Mouse (Mus musculus) heart, embryonic 14.5 days (tissue): ENCODE measurements around the gene Midn. TPM values are rescaled to one million over a fixed set of nuclear protein-coding genes. Genes with fewer than 3 reads are reported as not detected.

Source experiments
- ATAC-seq: fragments of 200-750 bp; cut with Nextera tagmentation; 2 replicates; pipeline ENCODE4 v1.8.0; 2017; ENCODE audit warnings: low read depth, moderate TSS enrichment; ENCODE audit not compliant: insufficient number of reproducible peaks, insufficient read depth, low FRiP score
- H3K27ac ChIP-seq, 2 experiments: fragments of 200-500 bp in 1 of 2; fragments of 300-500 bp in 1 of 2; sonication (generic) in 1 of 2; replicated peaks in 1 of 2; 2 replicates each; pipeline ENCODE4 v1.5.1; 2012 to 2014; ENCODE audit warnings: low read depth in 2 of 2, low read length in 2 of 2, control low read depth in 1 of 2, mild to moderate bottlenecking in 1 of 2, mixed read lengths in 1 of 2; ENCODE audit not compliant: control insufficient read depth in 1 of 2, insufficient read depth in 1 of 2
- H3K27me3 ChIP-seq: fragments of 300-500 bp; sonication (generic); 2 replicates; pipeline ENCODE4 v1.6.1; 2014; ENCODE audit warnings: mild to moderate bottlenecking, low read length, control low read depth; ENCODE audit not compliant: control insufficient read depth, insufficient read depth
- H3K36me3 ChIP-seq: fragments of 300-500 bp; sonication (generic); 2 replicates; pipeline ENCODE4 v1.6.1; 2014; ENCODE audit warnings: mild to moderate bottlenecking, control low read depth, low read length, mixed read lengths; ENCODE audit not compliant: control insufficient read depth, insufficient read depth
- H3K4me1 ChIP-seq, 2 experiments: fragments of 200-500 bp in 1 of 2; fragments of 300-500 bp in 1 of 2; sonication (generic) in 1 of 2; 2 replicates each; pipeline ENCODE4 v1.6.1; 2012 to 2014; ENCODE audit warnings: low read length in 2 of 2, control low read depth in 1 of 2, mixed read lengths in 1 of 2; ENCODE audit not compliant: control insufficient read depth in 2 of 2, insufficient read depth in 2 of 2
- H3K4me2 ChIP-seq: fragments of 300-500 bp; sonication (generic); 2 replicates; pipeline ENCODE4 v1.6.1; 2014; ENCODE audit warnings: mild to moderate bottlenecking, low read length
- H3K4me3 ChIP-seq, 2 experiments: fragments of 200-500 bp in 1 of 2; fragments of 300-500 bp in 1 of 2; sonication (generic) in 1 of 2; 2 replicates each; pipeline ENCODE4 v1.5.1; 2012 to 2014; ENCODE audit warnings: low read length in 2 of 2, mild to moderate bottlenecking in 2 of 2, control low read depth in 1 of 2, low read depth in 1 of 2, moderate library complexity in 1 of 2; ENCODE audit not compliant: control insufficient read depth in 1 of 2, insufficient read depth in 1 of 2
- H3K9ac ChIP-seq: fragments of 300-500 bp; sonication (generic); 2 replicates; pipeline ENCODE4 v1.6.1; 2014; ENCODE audit warnings: mild to moderate bottlenecking, low read length
- H3K9me3 ChIP-seq: fragments of 300-500 bp; sonication (generic); 2 replicates; pipeline ENCODE4 v1.6.1; 2016; ENCODE audit warnings: low read length, control low read depth; ENCODE audit not compliant: control insufficient read depth
- WGBS: fragments of 180-500 bp; shearing (Covaris S2); extraction: QIAGEN DNeasy Blood & Tissue Kit; methylation state at CpG from one replicate; pipeline ENCODE4 v1.1.7; 2014; 5-methylcytosine and 5-hydroxymethylcytosine counted together
- polyA plus RNA-seq: library from polyadenylated mRNA; unstranded; fragments of >200 nt; fragmentation: Nextera tagmentation; extraction: Ambion mirVana; gene quantifications from 2 replicates; pipeline ENCODE4 v1.2.1, GENCODE M21; 2014

Gene Midn
- polyA plus RNA-seq, 1 experiment from 2014 or later: 25.8 TPM

DNA sequence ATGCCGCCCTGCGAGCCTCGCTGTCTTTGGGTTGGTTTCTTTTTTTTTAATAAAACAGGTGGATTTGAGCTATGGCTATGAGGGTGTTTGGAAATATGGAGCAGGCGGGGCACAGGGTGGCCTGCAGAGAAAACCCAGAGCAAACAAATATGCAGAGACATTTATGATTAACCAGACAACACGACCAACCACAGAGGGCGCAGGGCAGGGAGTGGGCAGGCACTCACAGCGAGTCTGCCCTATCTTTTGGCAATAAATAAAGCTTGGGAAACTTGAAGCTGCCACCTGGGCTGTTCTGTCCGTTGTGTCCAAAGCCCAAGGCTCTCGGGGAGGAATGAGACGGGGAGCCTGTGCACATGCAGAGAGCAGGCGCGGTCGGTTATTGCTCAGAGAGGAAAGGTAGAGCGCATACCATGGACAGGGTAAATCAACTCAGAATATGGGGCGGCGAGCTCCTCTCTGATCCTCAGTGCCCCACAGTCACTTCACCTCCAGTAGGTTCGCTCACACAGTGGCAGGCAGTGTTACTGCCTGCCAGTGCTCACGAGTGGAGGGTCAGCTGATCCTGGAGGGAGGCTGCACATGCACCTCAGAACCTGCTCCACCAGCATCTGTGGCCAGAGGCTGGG lies 17.6 kb upstream of the Midn start:
- 0 out of 2 replicates have a peak, but pooled peaks cover 4% of the 10 kb centered on the region for H3K27me3 ChIP-seq
- no peak overlapping the region for H3K9ac ChIP-seq
- ATAC-seq: no peak
- no peak overlapping the region for H3K4me2 ChIP-seq
- H3K4me3 ChIP-seq: no peak overlapping the region
- H3K27ac ChIP-seq: no peak overlapping the region
- H3K9me3 ChIP-seq: no peaks in the 10 kb centered on the region
- peaks cover 9 to 15% of the 10 kb centered on the region in 2 experiments for H3K4me1 ChIP-seq
- 85% methylated on average over 18 of the region's 18 CpGs for WGBS
- peaks cover 73% of the 10 kb centered on the region for H3K36me3 ChIP-seq

DNA sequence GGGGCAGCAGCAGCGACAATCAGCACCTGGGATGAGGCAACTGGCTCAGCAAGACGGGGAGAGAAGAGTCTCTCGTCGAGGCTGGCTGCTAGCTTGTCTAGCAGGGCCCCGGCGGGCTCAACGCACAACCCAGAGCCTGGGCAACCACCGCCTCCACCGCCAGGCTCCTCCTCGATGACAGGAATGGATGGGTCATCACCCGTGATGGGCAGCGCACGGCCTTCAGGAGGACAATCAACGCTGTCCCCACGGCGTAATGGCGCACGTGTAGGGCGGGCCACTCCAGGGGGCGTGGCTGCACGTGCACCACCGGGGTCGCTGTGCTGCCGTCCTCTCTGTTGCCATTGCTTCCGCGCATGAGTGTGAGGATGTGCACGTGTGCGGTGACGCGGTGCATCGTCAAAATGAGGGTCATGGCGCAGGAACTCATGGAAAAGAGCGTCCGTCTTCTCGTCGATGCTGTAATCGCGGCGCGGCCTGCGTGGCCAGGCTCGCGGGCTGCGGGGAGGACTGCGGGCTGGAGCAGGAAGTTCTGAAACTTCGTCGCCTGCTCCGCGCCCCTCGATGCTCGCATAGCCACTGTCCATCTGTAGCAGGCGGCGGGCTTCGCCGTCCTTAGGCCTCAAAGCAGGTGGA lies 16.6 kb upstream of the Midn start:
- 25% methylated on average over 55 of the region's 55 CpGs for WGBS
- no peak overlapping the region for H3K4me3 ChIP-seq

DNA sequence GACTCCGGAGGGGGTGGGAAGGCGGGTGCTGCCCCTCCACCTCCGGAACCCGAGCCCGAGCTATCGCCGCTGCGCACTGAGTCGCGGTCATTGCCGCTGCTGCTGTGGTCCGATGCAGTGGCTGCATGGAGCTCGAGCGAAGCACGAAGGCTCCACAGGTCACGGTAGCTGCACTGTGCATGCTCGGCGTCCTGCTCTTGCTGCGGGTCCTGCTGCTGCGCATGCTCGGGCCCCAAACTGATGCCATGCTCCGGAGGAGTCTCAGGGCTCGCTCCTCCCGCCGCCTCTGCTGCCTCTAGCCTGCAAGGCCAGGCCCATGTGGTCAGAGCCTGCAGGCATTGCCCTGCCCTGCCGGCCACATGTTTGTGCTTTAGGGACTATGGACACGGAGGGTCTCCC lies 16.1 kb upstream of the Midn start:
- H3K4me1 ChIP-seq: peaks cover 11 to 23% of the 10 kb centered on the region in 2 experiments
- 49% methylated on average over 27 of the region's 27 CpGs for WGBS
- no peak for ATAC-seq
- H3K9ac ChIP-seq: no peak overlapping the region
- H3K27ac ChIP-seq: no peak overlapping the region
- no peak overlapping the region for H3K4me3 ChIP-seq
- H3K9me3 ChIP-seq: 0 out of 2 replicates have a peak, but pooled peaks cover 3% of the 10 kb centered on the region
- peaks cover 58% of the 10 kb centered on the region for H3K36me3 ChIP-seq
- peaks cover 17% of the 10 kb centered on the region; the same call in 1 of the 2 replicates for H3K27me3 ChIP-seq
- peak overlapping the region; percentile 41 for H3K4me2 ChIP-seq

More for the DNA sequence above, 16.6 kb upstream of the Midn start:
- H3K9ac ChIP-seq: no peak overlapping the region
- H3K27ac ChIP-seq: no peak overlapping the region
- peaks cover 12% of the 10 kb centered on the region; the same call in 1 of the 2 replicates for H3K27me3 ChIP-seq
- H3K9me3 ChIP-seq: 0 out of 2 replicates have a peak, but pooled peaks cover 3% of the 10 kb centered on the region
- peak overlapping the region; percentile 41 for H3K4me2 ChIP-seq
- peaks cover 9 to 18% of the 10 kb centered on the region in 2 experiments for H3K4me1 ChIP-seq
- H3K36me3 ChIP-seq: peaks cover 64% of the 10 kb centered on the region
- ATAC-seq: no peak

DNA sequence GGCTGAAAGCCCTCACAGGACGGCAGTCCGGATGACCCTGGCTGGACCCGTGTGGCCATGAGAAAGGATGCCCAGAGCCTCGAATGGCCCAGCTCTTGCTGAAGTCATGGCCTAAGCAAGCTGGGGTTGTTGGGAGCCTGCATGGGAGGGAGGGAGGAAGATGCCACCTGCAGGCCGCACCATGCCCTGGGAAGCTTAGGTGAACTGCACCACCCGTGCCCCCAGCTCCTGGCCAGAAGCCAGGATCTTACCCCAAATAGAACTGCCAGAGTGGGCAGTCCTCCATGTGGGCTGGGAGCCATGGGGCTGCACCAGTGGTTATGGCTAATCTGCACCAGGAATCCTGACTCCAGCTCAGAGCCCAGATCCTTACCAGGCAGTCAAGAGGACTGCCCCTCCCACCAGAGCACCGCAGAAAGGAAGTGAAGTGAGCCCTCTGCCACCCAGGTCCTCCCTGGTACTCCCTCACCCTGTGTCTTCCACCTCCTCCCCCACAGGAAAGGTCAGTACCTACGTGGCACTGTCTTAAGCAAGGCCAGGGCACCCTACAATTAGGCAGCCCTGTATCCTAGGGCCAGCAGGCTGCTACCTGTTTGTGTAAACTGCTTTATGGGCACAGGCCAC lies 14.7 kb upstream of the Midn start:
- no peak overlapping the region for H3K4me3 ChIP-seq
- H3K9me3 ChIP-seq: 0 out of 2 replicates have a peak, but pooled peaks cover 3% of the 10 kb centered on the region
- H3K36me3 ChIP-seq: peaks cover 44% of the 10 kb centered on the region
- 0 out of 2 replicates have a peak overlapping the region, but pooled peaks have one; percentile 1 for H3K9ac ChIP-seq
- H3K27me3 ChIP-seq: peaks cover 30% of the 10 kb centered on the region
- ATAC-seq: peak; percentile 11; the same call in 1 of the 2 replicates
- WGBS: 54% methylated on average over 8 of the region's 8 CpGs
- no peak overlapping the region for H3K4me2 ChIP-seq
- H3K27ac ChIP-seq: peak overlapping the region in 1 of 2 experiments; percentile 51; a peak in 2 of 4 replicates
- H3K4me1 ChIP-seq: peaks cover 18 to 37% of the 10 kb centered on the region in 2 experiments

DNA sequence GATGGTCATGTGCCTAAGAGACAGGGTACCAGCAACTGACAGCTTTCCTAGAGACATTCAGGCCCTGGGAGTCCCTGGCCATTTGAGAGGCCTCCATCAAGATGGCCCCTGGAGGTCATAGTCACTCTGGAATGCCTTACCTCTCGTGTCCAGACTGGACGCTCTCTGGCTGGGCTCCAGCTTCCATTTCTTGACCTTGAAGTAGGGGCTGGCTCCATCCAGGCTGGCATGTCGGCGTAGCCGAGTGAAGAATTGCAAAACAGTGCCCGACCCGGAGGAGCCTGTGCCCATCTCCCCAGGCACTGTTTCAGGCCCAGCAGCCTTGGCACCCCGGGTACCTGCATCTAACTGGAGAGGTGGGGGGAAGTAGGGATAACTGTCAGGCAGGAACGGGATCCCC lies 13.7 kb upstream of the Midn start:
- H3K4me2 ChIP-seq: no peak overlapping the region
- H3K4me3 ChIP-seq: no peak overlapping the region
- WGBS: 74% methylated on average over 9 of the region's 9 CpGs
- no peak for ATAC-seq
- 0 out of 2 replicates have a peak, but pooled peaks cover 3% of the 10 kb centered on the region for H3K9me3 ChIP-seq
- H3K27ac ChIP-seq: no peak overlapping the region
- peaks cover 34% of the 10 kb centered on the region for H3K36me3 ChIP-seq
- peaks cover 31% of the 10 kb centered on the region for H3K27me3 ChIP-seq
- H3K9ac ChIP-seq: no peak overlapping the region
- peaks cover 18 to 45% of the 10 kb centered on the region in 2 experiments for H3K4me1 ChIP-seq

DNA sequence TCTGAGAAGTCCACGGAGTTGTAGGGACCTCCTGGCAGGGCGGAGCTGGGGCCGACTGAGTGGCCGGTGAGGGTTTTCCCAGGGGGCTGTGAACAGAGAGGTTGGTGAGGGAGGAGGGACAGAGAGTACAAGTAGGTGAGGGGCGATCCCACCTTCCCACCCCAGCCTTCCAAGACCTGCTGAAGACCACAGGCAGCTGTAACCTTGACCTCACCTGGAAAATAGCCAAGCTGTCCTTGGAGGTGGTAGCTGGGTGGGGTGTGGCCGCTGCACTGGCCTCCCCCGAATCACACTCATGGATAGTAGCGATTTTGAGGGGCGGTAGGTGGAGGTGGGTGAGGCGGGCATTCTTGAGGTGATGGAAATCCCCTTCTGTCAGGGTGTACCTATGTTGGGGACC lies 12.9 kb upstream of the Midn start:
- 86% methylated on average over 10 of the region's 10 CpGs for WGBS
- Histone ChIP-seq H3K27me3 (peaks cover 31% of the 10 kb centered on the region), H3K4me3 (no peak overlapping the region), H3K9me3 (0 out of 2 replicates have a peak, but pooled peaks cover 3% of the 10 kb centered on the region), H3K27ac (no peak overlapping the region), H3K4me1 (peaks cover 18 to 45% of the 10 kb centered on the region in 2 experiments), H3K36me3 (peaks cover 26% of the 10 kb centered on the region), H3K9ac (no peak overlapping the region), H3K4me2 (no peak overlapping the region)
- no peak for ATAC-seq

DNA sequence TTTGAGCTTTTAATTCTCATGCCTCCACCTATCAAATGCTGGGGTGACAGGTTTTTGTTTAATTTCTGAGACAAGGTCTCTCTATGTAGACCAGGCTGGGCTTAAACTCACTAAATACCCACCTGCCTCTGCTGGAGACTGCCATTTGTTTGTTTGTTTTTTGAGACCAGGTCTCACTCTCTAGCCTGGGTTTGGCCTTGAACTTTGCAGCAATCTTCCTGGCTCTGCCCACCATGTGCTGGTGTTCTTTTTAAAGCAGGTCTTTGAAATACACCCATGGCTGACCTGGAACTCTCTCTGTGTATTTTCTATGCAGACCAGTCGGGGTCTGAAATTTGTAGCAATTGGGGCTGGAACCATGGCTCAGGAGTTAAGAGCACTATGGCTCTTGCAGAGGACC lies 12.4 kb upstream of the Midn start:
- H3K9me3 ChIP-seq: 0 out of 2 replicates have a peak, but pooled peaks cover 3% of the 10 kb centered on the region
- H3K27me3 ChIP-seq: peaks cover 31% of the 10 kb centered on the region
- H3K4me1 ChIP-seq: peaks cover 18 to 45% of the 10 kb centered on the region in 2 experiments
- no peak overlapping the region for H3K9ac ChIP-seq
- H3K4me3 ChIP-seq: no peak overlapping the region
- no peak overlapping the region for H3K27ac ChIP-seq
- ATAC-seq: no peak
- H3K4me2 ChIP-seq: no peak overlapping the region
- H3K36me3 ChIP-seq: peaks cover 21% of the 10 kb centered on the region
- 88% methylated on average over 1 of the region's 1 CpGs for WGBS
